Mouse (Mus musculus) Muller cell, postnatal 12 days (primary cell): Measurements from ENCODE around the gene Stard8.
"Not testable (repeated sequence)": the region's sequence is repeated elsewhere in the genome, so short reads cannot be mapped to it uniquely, and the experiment has no call there.

ENCODE experiments used
- DNase-seq: peaks from one replicate; pipeline ENCODE4 v3.0.0-alpha.2; 2015; ENCODE audit errors: inconsistent ontology term

Gene Stard8

DNA sequence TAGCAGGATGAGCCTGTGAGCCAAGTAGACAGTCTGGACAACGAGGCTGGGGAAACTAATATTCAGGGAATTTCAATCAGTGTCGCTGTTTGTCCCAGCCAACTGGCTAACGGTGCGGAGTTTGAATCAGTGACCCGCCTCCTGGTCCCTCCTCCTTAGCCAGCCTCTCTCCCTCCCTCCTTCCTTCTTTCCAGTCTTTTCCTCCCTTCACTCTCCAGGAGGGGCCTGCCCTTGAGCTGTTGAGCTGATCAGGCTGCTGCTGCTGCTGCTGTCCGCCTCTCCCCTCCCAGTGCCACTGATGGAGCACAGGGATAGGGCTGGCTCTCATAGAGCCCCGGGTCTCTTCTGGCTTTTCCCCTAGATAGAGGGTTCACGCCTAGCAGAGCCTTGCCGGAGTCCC is at the start of gene Stard8:
Stard8 (plus strand) TSS at position 203 of the 400 bp plus-strand sequence.
- peak; percentile 11 for DNase-seq

GRCm38 (mm10) chrX:98953941-98954340 is 49.1 kb upstream of the Stard8 start:
- peak; percentile 9 for DNase-seq

GRCm38 (mm10) chrX:98958287-98958686 is 44.8 kb upstream of the Stard8 start:
- DNase-seq, result no peak

- DNase-seq, result no peak
Measured at GRCm38 (mm10) chrX:98959050-98959449, 44.0 kb upstream of the Stard8 start.

DNA sequence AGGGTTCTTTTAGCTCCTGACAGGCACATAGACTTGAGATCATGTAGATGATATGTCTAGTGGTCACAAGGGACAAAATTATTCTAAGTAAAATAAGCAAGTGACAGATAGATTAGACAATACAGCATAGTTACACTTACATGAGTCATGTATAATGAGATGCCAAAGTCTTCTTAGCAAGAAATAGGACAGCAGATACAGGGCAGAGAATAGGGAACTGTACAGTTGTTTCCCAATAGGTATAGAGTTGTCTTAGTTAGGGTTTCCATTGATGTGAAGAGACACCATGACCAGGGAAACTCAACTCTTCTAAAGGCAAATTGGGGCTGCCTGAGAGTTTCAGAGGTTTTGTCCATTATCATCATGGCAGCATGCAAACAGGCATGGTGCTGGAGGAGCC is 39.3 kb upstream of the Stard8 start:
- DNase-seq, result no peak

DNA sequence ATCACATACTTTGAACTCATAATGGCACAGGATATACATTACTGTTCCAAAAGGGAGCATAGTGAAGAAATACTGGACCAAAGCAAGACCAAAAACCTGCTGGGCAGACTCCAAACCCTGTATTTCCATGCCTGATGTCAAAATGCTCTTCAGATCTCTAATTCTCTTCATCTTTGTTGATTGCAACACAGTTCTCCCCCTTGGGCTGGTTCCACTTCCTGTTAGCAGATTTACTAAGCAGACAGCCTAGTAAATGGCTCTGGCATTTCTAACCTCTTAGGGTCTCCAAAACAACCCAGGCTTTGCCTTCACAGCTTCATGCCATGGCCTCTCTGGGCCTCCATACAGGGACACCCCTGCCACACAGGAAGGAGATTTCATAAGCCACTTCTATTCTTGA is 38.5 kb upstream of the Stard8 start:
- DNase-seq, result no peak

DNA sequence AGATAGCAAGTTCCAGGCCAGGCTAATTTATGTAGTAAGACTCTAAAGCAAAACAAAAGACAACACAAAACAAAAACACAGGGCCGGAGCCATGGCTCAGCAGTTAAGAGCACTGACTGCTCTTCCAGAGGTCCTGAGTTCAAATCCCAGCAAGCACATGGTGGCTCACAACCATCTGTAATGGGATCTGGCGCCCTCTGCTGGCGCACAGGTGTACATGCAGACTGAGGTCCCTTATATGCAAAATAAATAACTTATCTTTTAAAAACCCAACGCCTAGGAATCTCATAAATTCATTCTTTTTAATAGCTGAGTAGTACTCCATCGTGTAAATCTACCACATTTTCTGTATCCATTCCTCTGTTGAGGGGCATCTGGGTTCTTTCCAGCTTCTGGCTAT is 16.4 kb upstream of the Stard8 start:
- not testable (repeated sequence) for DNase-seq

DNA sequence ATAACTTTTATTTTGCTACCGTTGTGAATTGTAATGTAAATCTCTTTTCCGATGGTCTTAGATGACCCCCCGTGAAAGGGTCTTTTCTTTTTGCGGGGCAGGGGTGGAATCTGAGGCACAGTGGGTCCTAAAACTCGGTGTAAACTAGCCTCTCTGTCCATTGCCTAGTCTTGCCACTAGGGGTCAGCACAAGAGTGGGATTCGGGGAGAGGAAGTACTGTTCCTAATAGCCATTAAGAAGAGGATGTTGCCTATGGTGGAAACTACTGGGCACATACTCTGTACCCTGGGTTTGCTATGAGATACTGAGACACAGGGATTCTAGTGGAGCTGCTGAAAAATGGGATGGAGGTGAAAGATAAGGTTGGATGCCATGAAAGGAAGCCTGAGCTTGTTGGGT is 13.5 kb upstream of the Stard8 start:
- peak; percentile 20 for DNase-seq

DNA sequence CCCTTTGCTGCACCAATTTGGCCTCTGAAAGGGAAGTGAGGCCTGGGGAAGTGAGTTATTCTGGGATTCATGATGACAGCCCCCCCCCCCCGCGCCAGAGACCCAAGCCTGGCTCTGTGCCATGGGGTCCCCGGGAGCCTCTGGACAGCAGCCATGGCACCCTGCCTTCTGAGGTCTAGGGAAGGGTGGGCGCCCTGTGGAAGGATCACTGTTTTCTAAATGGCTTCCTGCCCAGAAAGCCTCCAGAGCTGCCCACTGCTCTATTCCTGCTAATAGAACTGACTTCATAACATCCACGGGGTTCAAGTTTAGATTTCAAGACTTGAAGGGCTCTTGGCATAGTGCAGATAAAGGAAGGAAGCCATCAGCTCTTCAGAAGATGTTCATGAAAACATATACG is 983 bp upstream of the Stard8 start:
- no peak for DNase-seq

DNA sequence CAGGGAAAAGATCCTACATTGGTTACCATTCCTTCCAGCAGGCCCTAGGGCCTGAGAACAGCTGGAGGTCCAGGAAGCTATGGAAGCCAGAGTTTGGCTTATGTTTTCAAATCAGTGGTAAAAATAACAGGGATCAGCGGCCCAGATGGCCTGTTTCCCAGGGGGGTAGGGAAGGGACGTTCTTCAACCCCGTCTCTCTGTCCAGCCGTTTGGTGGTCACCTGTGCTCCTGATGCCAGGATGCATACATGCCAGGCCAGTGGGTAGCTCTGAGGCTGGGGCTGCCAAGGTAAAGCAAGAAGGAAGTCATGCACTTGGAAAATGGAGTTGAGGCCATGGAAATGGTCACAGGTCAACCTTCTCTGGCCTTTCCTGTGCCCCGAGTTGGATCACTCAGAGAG is 7.5 kb downstream of the Stard8 start:
- no peak for DNase-seq

GRCm38 (mm10) chrX:99011281-99011680 is 8.2 kb downstream of the Stard8 start:
- DNase-seq, result no peak

- peak; percentile 85 for DNase-seq
Measured at GRCm38 (mm10) chrX:99012486-99012885, 9.4 kb downstream of the Stard8 start.

DNA sequence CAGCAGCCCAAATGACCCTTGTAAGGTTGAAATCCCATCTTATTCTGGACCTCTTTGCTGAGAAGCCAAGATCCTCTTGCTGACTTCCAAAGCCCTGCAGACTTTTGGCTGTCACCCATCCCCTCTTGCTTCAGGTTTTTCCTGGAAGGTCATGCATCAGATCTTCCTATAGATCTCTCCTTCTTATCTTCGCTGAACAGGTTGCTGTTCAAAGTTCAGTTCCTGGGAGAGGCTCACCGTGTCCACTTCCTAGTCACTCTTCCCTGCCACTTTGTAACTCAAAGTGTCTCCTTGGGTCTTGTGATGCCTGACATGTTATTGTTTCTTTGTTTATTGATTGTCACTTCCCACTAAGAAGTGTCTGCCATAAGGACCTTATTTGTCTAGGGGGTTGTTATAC is 12.7 kb downstream of the Stard8 start:
- DNase-seq, result no peak

DNA sequence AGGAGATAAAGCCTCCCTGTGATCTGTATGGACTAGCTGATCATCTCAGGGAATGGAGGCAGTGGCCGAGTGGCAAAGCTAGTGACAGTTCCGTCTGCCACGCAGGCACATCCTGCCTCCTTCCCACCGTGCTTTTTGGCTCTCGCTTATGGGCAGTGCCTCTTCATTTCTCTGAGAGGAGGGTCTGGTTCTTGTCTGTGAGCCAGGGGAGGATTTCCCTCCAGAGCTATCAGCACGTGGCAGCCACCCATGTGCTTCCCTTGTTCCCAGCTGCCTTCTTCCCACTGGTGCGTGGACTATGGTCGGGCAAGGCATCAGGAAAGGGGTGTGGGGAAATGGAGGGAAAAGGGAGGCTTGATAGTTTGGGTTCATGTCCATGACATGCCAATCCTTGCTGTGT is 13.9 kb downstream of the Stard8 start:
- no peak for DNase-seq

- DNase-seq, result no peak
Measured at GRCm38 (mm10) chrX:99017874-99018273, 14.8 kb downstream of the Stard8 start.

DNA sequence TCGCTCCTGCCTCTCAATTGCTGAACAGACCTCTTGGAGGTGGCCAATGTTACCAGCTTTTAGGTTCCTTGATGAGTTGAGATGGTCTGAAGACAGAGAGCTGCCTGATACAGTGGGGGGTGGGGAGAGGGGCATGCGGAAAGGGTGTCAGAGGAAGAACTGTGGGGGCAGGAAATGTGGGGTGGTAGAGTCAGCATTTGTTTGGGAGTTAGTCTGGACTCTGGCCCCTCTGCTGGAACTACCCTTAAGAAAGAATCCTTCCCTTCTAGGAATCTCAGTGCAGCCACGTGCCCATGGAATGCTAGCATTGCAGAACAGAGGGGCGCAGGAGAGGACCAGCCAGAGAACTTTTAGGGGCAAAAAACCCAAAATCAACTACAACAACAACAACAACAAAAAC is 16.3 kb downstream of the Stard8 start:
- no peak for DNase-seq

- DNase-seq, result no peak
Measured at GRCm38 (mm10) chrX:99020215-99020614, 17.2 kb downstream of the Stard8 start.

DNA sequence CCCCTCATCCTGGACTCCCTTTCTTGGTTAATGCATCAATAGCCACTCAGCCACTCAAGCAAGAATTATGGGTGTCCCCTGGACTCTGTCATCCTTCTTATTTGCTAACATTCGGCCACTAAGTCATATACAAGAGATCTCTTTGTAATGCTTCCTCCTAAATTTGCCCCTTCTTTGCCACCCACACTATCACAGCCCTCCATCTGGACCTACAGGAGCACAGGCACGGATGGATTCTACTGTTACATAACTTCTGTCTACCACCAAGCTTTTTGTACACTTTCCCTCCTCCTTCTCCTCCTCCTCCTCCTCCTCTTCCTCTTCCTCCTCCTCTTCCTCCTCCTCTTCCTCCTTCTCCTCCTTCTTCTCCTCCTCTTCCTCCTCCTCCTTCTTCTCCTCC is 18.5 kb downstream of the Stard8 start:
- DNase-seq, result no peak

DNA sequence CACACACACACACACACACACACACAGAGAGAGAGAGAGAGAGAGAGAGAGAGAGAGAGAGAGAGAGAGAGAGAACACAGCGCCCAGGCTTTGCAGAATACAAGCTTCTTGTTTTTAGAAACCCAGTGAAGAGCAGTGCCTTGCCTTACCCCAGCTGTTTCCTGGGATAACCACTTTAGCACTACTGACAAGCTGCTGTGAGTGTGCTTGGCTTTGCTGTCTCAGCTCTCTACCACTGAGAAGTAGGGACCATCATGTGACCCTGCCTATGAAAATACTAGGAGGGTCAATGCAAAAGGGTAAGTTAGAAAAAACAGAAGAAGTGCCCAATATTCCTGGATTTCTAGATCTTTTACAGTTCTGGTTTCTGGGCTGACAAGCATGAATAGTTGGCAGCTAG is 20.9 kb downstream of the Stard8 start:
- no peak for DNase-seq

GRCm38 (mm10) chrX:99035407-99035806 is 32.4 kb downstream of the Stard8 start:
- no peak for DNase-seq

DNA sequence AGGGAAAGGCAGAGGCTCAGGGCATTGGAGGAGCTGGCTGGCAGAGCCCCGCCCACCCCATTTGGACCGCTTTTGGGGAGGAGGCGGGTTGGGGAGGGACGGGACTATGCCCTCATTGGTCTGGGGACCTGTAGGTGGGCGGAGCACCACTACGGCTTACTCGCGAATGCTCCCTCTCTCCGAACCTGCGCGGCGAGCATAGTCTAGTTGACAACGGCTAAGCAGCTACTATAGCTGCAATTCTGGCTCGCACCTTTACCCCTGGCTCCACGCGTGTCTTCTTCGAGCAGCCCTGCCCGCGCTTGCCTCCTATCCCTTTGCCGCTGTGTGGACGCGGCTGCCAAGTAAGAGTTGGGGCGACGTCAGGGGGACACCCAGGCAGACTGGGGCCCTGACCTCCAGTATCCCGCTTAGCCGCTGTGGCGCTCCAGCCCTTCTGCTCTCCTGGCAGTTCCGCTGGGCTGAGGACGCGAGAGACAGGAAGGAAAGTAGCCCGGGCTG is 39.5 kb downstream of the Stard8 start:
- peak; percentile 93 for DNase-seq

DNA sequence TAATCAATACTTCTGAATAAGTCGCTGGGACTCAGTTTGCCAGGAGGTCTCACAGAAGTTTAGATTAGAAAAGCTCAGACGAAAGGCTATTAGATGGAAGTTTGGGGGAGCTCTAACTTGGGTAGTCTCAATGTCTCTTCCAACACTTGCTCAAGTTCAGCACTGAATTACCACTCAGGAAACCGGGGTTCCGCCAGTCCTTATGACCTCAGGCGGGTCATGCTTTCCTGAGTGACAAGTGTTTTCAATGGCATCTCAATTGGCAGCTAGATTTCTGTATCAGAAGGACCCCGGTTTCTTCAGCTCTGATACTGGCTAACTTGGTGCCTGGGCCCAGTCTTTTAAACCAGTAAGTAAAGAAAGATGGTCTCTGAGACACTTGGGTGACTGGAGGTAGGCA is 40.2 kb downstream of the Stard8 start:
- DNase-seq, result no peak

GRCm38 (mm10) chrX:99043739-99044138 is 40.7 kb downstream of the Stard8 start:
- no peak for DNase-seq

DNA sequence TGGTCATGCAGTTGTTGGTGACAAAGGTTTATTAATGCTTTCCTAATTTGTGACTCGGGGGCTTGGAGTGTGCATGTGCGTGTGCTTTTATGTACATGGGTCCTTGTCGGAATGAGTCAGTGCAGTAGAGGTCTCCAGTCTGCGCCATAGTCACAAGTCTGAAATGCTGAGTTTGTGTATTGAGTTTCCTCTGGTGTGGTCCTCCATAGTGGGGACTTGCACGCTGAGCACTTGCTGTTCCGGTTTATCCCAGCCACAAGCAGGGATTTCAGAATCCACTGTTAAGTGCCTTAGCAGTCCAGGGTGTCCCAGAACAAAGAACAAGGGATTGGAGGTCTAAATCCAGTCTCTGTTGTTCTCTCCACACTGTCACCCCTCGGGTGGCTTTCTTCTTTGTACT is 42.3 kb downstream of the Stard8 start:
- DNase-seq, result no peak
